Mouse (Mus musculus) adipocyte (in vitro differentiated cells): ENCODE measurements around the gene Akap8l.
A peak's percentile ranks its signal among the peaks of the same experiment; 100 is the strongest.

Source experiments
- DNase-seq: peaks from one replicate; pipeline ENCODE4 v3.0.0-alpha.2; 2016; ENCODE audit warnings: low spot score

Gene Akap8l

DNA sequence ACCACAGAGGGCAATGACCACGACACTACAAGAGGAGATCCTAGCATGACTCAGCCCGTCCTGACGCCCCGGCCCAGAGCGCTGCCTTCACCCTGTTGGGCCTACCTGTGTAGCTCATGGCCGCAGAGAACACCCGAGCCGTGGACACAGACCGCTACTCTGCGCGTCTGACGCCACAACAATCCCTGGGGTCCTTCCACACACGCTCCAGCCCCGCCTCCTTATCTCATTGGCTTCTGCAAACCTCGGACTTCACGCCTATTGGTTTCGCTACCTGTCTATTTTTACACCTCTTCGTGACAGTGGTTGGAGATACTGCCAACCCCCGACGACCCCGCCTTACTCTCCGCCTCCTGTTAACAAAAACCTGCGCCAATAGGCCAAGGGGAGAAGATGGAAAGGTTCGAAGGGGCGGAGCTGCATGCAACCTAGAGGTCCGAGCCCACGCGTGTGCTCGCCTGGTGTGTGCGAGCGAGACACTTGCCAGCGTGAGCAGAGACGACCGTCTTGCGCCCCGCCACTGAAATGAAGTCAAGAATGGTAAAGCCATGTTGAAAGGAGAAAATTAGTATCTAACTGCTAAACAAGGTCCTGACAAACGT is at the start of gene Akap8l:
Gene Akap8l (minus strand): TSS at position 226 of the 602 bp plus-strand sequence.
- DNase-seq: peak; percentile 100

DNA sequence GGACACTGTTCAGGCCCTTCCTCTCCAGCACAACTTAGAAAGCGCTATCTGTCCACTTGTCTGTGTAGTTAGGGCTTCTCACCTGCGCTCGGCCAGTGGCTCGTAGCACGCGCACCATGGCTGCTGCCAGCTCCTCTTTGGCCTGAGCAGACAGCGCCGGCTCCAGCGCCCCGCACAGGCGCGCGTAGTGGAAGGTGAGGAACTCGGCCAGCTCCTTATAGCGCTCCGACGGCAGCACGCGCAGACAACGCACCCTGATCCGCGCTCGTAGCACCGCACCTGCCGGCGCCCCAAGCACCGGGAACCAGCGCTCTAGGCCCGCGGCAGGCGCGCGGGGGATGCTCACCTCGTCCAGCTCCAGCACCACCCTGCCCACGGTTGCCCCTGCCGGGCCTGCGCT is 45.9 kb upstream of the Akap8l start:
- DNase-seq: no peak

DNA sequence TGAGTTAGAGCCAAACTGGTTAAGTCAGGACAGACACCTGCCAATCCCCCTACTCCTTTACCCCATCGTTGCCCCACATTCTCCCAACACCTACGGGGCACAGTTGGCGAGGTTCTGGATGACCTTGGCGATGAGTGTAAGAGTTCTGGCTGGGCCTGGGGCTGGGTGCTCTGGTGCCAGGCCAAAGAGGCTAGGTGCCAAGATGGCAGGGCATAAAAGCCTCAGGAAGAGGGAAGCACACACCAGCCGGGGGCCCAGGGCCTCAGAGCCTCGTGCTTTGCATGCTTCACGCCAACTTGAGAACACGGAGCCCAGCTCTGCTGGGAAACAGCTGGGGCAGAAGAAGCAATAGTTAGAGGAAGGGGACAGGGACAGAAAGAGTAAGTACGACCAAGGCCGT is 43.5 kb upstream of the Akap8l start:
- no peak for DNase-seq

DNA sequence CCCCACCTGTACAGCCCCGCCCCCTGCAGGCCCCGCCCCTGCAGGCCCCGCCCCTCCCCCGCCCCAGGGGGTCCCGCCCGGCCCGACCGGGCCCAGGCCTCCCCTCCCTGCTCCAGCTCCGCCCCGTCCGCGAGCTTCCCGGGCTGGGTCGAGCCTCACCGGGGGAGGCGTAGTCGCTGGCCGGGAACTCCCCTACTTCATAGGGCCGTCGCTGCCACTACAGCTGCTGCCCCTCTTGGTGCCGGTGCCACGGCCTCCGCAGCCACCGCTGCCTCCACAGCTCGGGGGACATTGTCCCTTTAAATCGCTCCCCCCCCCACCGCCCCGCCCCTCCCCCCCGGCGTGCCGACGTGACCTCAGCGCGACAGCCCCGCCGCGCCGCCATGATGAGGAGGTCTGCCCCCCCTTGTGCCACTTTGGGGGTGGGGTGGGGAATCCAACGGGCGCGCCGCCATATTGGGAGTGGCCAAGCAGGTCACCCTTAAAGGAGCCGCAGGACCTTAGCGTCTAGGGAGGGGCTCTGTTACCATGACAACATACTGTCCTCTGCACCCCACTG is 38.8 kb upstream of the Akap8l start, which contains the start of gene Wiz:
Gene Wiz (minus strand): TSS at position 339 of the 559 bp plus-strand sequence.
- DNase-seq: peak; percentile 90

DNA sequence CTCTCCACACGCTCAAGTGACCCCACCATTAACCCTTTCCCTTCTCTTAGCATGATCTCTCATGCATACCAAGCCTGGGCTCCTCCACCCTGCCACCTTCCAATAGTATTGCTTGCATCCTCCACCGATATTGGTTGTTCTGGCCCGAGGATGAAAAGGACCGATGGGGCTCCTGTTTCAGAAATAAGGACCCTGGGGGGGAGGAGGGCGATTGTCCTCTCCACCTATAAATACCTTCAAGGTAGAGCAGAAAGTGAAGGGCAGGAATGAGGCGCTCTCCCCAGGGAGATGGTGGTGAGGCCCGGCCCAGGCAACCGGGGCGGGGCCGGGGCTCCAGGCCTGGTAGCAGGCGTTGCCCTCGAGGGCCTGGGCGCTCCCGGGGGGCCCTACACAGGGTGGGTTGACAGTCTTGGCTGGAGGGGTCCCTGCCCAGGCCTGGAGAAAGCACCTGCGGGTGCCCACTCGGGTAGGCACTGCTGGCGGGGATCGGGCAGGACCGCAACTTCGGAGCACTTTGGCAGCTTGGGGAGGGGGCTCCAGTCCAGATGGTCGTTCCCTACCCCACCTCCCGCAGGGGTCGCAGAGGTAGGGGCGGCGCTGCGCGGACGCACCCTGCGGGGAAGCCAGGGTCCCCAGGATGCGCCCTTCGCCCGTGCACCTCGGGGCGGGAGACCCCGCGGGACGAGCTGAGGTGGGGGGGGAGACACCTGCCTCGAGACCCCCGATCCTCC is 38.1 kb upstream of the Akap8l start:
- DNase-seq: no peak

DNA sequence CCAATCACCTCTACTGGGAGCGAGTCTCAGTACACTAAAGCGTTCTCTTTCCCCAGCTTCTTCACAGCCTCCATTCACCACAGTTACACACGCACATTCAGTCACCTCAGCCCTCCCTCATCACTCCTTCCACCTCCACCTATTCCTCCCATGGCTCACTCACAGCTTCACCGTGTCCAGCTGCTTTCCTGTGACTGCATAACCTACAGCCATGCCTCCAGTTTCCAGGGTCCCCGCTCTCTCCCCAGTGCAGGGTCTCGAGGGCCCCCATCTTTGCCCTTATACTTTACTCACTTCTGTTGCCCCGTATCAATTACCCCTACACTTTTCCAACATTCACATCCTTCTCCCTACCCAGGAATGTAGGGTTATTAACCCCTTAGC is 37.6 kb upstream of the Akap8l start:
- no peak for DNase-seq

DNA sequence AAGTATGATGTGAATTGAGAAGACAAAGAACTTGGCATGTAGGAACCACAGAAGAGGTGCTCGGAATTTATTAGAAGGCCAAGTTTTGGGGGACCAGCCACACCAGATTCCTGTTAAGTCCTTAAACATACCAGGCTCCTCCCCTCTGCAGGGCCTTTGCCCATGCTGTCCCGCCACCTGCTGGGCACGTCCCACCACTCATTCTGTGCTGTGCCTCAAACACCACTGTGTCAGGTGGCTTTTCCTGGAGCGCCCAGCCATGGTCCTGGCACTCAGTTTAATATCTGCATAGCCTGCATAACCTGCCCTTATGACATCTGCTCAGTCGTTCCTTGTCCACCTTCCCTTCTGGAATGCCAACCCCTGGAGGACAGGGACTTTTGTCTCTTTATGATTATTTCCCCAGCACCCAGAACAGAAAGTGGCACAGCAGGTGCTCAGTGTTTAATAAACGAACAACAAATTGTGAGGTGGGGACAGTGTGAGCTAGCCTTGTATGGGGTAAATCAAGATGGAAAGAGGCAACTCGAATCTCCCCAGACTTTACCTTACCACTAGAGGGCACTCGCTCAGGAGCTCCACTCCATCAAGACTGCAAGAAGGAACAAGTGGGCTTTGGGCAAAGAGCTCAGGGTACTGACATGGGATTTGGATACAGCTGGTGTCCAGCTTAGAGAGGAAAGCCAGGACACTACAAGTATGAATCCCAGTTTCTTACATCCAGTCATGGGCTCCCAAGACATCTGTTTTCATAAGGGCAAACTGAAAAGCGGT is 36.4 kb upstream of the Akap8l start:
- DNase-seq: peak; percentile 62

DNA sequence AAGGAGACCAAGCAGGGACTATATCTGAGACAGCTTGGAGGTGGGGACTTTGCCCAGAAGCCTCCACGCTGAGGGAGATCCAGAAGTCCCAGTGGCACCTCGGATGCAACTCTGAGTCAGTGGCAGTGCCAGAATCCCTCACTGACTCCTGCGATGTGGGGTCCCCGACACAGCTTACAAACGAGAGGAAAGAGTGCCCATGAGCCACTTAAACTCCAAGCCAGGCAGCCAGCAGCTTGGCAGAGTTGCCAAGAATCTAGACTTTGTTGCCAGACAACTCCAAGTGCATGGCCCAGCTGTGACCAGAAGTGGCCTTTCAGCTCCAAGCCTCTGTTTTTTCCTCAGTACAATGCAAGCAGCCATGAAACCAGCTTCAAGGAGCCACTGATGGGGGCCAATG is 33.3 kb upstream of the Akap8l start:
- peak; percentile 89 for DNase-seq

DNA sequence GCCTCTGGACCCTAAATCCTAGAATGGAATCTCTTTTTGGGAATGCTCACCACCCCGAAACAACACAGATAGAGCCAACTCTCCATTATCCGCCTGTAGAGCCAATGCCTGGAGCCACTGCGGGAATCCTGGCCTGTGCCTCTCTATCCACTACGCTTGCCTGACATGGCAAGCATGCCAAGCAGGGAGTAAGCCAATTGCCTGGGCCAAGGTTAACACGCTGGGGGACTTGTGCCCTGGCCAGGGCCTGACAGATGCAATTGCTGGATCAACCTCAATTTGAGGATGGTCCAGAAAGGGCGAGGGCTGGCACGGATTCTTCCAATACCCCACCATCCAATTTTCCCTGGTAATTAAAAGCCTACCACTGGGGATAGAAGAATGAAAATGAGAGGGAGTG is 32.2 kb upstream of the Akap8l start:
- DNase-seq: peak; percentile 80

DNA sequence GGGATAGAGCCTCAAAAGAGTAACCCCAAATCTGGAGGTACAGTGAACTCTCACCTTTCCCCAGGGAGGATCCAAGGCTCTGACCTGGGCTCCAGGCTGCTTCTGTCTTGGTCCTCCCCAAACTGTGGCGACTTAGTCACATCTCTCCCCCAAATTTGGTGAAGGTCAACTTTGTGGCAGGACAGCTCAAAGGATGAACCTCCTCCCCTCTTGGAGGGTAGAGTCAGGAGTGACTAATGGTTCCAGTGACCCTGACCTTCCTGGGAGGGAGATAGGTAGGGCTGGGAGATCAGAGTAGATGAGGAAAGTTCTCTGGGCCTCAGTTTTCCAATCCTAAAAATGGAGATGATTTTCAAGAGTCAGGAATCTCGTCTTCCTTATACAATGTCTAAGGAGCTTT is 28.4 kb upstream of the Akap8l start:
- no peak for DNase-seq

DNA sequence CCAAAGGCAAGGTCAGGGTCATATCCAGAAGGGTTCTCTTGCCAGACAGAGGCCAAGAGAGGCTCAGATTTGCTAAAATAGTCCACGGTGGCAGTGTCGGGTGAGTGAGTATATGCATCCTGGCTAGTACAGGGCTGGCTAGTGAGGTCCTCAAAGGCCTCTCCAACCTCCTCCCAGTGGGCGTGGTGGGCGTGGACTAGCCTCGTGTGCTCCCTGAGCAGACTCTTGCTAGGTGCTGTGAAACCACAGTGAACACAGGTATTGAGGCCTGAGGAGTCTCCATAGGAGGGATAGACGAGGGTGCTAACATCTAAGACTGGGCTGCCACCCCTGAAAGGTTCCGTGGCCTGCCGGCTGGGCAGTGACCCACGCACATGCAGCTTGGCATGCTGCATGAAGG is 26.7 kb upstream of the Akap8l start:
- DNase-seq: no peak

DNA sequence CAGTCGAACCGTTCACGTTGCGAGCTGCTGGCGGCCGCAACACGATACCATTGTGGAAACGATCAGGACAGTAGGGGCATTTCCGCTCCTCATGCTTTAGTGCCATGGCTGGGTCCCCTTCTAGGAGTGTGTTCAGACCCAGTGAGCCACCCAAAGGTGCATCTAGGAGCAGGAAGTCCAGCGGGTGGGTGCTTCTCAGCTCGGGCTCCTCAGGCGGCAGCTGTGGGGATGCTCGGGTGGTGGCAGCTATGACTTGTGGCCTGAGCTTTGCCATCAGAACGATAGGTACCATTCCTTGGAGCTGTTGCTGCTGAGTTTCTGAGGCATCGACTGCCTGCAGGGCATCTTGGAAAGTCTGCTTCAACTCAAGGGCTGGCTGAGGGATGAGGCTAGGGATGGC is 26.1 kb upstream of the Akap8l start:
- DNase-seq: no peak

DNA sequence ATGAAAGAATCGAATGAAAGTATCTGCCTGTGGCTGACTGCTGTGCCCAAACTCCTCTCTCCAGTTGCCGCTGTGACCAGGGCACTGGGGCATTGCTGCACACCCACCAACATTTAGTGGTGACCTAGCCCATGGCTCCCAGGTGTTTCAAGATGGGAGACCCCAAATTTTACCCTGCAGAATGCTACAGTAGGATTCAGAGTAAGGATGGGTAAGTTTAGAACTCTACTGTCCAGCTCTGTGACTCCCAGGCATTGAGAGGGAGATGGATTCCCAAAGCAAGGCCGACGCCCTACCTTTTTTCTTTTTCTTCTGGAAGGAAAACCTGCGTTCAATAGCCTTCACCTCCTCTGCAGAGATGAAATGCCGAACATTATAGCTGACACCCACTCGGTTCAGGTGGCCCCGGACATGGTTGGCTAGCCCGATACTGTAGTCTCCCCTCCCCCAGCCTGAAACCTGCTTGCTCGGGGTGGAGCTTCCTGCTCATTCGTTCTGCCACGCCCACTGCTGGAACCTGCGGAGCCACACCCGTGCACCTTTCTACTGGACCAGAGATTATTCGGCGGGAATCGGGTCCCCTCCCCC is 18.7 kb upstream of the Akap8l start:
- DNase-seq: no peak

DNA sequence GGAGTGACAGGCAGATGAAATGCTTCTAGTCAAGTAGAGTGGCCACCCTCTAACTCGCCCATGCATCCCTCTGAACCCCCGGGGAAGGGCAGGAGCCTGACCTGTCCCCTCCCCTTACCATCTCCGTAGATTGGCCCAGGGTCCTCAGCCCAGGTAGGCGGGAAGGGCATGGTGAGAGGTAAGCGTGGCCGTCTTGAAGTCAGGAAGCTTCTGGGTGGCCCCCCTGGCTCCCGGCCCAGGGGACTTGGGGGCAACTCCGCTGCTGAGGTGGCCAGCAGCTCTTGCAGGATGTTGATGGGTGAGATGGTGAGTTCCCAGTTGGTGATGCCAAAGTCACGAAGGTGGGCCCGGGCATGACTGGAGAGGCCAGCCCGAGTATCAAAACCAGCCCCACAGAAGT is 17.3 kb upstream of the Akap8l start:
- DNase-seq: no peak

DNA sequence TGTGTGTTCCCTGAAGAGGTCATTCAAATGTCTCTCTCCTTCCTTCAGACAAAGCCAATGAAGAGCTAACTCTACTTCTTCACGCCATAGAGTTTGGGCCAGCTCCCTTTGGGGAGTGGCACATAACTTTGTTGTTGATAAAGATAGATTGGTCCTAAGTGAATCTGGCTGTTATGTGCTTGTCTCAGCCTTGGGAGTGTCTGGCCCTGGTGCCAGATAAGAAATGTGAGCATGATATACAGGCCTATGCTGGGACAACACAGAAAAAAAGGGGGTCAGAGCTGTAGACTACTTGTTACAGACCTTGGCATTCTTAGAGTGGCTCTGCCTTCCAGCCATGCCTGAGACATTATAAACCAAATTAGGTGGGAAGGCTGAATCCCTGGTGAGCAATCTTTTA is 14.9 kb upstream of the Akap8l start:
- DNase-seq: no peak

DNA sequence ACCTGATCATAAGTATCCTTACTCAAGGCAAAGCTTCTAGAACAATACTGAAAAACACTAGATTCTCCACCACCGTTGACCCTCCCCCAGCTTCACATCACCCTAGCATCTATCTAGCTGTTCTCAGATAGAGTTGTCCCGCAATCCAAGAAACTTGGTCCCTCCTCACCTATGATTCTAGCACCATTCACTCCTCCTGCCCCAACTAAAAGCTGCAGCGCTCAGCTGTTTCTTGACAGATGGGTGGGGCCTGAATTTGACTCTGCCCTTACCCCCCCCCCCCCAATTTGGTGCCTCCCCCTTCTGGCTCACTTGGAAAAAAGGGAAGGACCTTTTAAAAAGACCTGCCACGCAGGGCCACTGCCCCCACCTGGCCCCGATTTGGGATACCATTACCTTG is 14.4 kb upstream of the Akap8l start:
- no peak for DNase-seq

DNA sequence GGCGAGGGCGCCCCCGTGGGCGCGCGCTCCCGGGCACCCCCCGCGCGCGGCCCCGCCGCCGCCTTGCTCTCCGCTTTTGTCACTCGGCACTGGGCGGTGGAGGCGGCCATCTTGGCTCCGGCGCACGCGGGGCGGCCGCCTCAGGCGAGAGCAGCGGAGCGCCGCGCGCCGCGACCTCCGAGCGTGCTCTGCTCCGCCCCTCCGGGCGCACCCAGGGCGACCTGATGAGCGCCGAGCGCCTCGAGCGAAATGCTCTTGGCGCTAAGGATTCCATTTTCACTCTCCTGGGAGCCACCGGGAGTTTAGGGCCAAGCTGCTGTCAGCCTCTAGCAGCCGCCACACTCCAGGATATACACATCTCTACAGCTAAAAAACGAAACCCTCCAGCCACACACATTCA is 13.9 kb upstream of the Akap8l start:
- DNase-seq: peak; percentile 93

DNA sequence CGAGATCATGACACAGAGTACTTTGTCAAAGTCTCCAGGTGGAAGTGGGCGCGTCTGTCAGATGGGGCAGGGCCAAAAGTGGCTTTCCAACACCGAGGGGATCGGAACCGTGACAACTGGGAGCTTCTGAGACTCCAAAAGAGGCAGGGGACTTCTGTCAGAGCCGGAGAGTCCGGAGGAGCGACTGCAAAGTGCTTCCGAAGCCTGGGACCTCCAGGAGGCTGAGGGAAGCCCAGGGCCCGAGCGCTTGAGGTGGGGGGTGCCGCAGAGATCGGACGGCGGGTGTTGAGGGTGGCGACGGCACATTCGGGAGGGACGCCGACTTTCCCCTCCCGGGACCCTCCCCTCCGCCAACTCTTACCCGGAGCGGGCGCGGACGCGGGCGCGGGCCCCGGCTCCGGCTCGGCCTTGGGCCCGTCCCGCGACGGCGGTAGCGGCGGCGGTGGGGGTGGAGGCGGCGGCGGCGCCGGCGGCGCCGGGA is 13.5 kb upstream of the Akap8l start:
- no peak for DNase-seq

DNA sequence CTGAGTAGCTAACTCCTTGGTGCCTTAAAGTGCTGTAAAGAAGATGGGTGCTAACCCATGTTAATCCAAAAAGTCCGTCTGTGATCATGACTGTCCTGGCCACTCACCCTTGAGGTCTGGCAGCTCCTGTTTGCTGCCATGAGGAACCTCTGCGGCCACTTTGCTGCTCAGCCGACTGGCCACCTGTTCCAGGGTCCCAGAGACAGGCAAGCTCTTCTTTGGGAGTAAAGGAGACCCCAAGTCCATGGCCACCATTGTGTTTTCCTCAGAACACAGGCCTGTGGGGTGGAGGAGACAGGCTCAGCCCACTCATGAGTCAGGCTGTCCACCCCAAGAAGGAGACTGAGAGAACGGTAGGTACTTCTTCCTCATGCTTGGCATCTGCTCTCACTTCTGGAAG is 12.3 kb upstream of the Akap8l start:
- DNase-seq: no peak

DNA sequence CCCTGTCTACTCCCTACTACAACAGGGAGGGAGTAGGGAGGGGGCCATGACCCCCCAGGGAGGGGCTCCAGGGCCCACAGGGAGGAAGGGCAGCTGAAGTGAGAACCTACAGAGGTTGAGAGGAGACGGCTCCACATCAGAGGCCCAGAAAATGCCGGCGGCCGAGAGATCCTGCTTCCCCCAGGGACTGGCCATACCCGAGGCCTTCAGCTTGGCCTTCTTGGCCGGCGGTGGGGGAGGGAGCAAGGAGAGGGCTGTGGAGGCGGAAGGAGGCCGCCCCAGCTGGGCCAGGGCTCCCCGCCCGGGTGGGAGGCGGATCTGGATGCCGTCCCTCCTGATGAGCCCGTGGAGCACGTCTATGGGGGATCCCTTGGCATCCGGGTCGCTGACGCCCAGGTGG is 9.5 kb upstream of the Akap8l start:
- DNase-seq: no peak

DNA sequence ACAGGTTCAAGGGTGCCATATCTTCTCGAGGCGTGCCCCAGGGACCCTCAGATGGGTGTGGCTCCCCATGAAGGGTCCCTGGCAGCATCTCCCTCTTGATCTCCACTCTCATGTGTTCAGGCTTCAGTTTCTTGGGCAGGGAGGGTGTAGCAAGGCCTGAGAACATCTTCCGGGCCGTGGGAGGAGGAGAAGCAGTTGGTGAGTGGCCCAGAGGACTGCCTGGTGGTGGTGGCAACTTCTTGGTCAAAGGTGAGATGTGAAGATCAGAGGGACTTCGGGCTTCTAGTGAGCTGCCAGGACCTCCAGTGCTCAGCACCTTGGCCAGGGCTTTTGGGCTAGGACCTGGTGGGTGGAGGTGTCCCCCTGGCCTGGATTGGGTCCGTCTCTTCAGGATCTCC is 8.5 kb upstream of the Akap8l start:
- no peak for DNase-seq

DNA sequence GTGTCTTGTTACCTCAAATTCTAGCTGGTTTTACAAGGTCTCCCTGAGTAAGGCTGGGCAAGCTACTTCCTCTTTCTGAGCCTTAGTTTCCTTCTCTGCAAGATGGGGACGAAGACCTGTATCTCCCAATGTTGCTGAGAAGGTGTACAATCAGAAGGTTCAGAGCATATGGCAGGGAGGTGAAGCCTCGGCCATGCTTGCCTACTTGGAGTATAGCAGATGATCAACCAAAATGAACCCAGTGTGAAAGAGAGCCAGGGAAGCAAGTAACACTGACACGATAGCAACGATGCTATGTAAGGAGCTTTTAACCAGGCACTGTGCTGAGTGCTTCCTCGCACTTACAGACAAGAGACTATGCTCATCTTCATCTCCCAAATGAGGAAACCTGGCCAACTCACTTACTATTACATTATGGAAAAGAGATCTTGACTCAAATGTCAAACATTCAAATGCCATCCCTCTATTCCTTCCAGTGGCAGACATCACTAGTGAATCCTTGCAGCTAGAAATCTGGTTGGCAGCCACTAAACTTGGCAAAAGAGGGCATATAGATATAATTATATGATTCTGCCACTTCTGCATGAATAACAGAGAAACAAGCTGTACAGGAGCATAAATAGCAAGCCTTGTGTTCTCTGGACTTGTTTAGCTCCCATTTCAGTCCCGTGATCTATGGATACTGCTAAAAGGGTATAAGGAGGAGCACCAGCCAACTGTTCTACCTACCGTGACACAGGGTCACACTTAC is 8.0 kb upstream of the Akap8l start:
- no peak for DNase-seq
